Mouse (Mus musculus) R1 (cell line): ENCODE measurements at regions not wholly inside any gene's neighbourhood (a gene's known extent, or its start where the extent isn't known, plus 50 kb on each side); places are given as distances from the start of the nearest gene placed in this dataset.

Experiments used
- DNase-seq: peaks from one replicate; pipeline ENCODE4 v3.0.0-alpha.2; 2018; ENCODE audit warnings: low read depth, low spot score

GRCm38 (mm10) chr7:138640492-138641165 lies 205.2 kb upstream of the Ppp2r2d start:
- DNase-seq, result peak; percentile 39

GRCm38 (mm10) chr7:138639541-138639940 lies 206.3 kb upstream of the Ppp2r2d start:
- DNase-seq, result no peak

- no peak for DNase-seq
These were observed 219.8 kb upstream of the Ppp2r2d start for GRCm38 (mm10) chr7:138626061-138626460.

- DNase-seq, result no peak
These were observed 223.5 kb upstream of the Tcerg1l start for GRCm38 (mm10) chr7:138620896-138621655.

- DNase-seq, result no peak
These were observed 222.7 kb upstream of the Tcerg1l start for GRCm38 (mm10) chr7:138620080-138620684.

GRCm38 (mm10) chr7:138616468-138616867 lies 218.9 kb upstream of the Tcerg1l start:
- no peak for DNase-seq

GRCm38 (mm10) chr7:138609605-138610004 lies 212.1 kb upstream of the Tcerg1l start:
- DNase-seq, result no peak

GRCm38 (mm10) chr7:138609124-138609523 lies 211.6 kb upstream of the Tcerg1l start:
- DNase-seq, result no peak

GRCm38 (mm10) chr7:138606363-138606964 lies 208.9 kb upstream of the Tcerg1l start:
- no peak for DNase-seq

- no peak for DNase-seq
These were observed 208.4 kb upstream of the Tcerg1l start for GRCm38 (mm10) chr7:138605923-138606322.

GRCm38 (mm10) chr7:138601749-138602148 lies 204.2 kb upstream of the Tcerg1l start:
- no peak for DNase-seq

GRCm38 (mm10) chr7:138593344-138593743 lies 195.8 kb upstream of the Tcerg1l start:
- DNase-seq, result no peak

- DNase-seq, result no peak
These were observed 169.8 kb upstream of the Tcerg1l start for GRCm38 (mm10) chr7:138567352-138567751.

- no peak for DNase-seq
These were observed 154.1 kb upstream of the Tcerg1l start for GRCm38 (mm10) chr7:138551629-138552028.

- no peak for DNase-seq
These were observed 150.4 kb upstream of the Tcerg1l start for GRCm38 (mm10) chr7:138547881-138548280.

GRCm38 (mm10) chr7:138538048-138538831 lies 140.7 kb upstream of the Tcerg1l start:
- DNase-seq, result no peak

GRCm38 (mm10) chr7:138526143-138526542 lies 128.6 kb upstream of the Tcerg1l start:
- DNase-seq, result no peak

GRCm38 (mm10) chr7:138524936-138525335 lies 127.4 kb upstream of the Tcerg1l start:
- no peak for DNase-seq

GRCm38 (mm10) chr7:138514171-138514570 lies 116.6 kb upstream of the Tcerg1l start:
- DNase-seq, result no peak

- no peak for DNase-seq
These were observed 107.7 kb upstream of the Tcerg1l start for GRCm38 (mm10) chr7:138505205-138505604.

- DNase-seq, result no peak
These were observed 106.5 kb upstream of the Tcerg1l start for GRCm38 (mm10) chr7:138503986-138504385.
